8 mouse cellular contexts compared by ENCODE assay signal in the genomic region with DNA sequence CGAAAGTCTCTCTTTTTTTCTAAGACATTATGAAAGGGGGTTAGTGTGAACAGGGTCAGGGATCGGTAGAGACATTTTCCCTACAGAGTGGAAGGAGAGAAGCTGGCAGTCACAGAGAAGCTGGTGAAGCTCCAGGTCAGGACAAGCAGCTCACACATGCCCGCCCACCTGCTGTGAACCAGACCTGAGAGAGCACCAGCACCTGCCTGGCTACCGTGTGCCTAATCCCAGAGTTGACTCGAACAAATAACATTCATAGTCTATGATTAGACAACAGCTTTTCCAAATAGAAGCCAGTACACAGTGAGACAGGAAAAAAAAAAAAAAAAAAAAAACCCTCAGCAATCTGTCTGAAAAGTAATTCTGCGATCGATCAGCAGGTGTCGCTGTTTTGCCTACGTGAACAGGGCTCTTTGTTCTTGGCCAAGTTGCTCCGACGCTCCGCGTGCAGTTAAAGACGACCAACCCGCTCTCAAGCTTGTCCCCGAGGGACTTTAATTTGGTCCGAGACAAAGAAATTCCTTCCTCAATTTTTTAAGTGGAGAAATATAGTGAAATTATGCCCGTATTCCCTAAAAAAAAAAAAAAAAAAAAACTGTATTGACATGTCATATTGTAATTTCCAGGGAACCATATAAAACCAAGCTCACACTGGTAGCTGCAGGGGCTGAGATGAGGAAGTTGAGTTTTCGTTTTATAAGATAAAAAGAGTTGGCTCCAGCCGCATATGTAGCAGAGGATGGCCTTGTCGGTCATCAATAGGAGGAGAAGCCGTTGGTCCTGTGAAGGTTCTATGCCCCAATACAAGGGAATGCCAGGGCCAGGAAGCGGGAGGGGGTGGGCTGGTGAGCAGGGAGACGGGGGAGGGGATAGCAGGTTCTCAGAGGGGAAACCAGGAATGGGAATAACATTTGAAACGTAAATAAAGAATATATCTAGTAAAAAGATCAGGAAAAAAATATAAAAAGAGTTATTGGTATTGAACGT. TPM values are rescaled to one million over a fixed set of nuclear protein-coding genes. Genes with fewer than 3 reads are reported as not detected.
DNase-seq lines count a peak whose midpoint lies in the region; ATAC-seq and TF ChIP-seq lines count a peak whose summit lies in the region.

No protein-coding gene starts in this region.

- H3K9ac ChIP-seq in CH12.LX (ENCODE audit: insufficient read depth, low read depth), result no peak overlapping the region
- H3K9ac ChIP-seq in forebrain, embryonic 13.5 days, result peak overlapping the region; percentile 45
- H3K9ac ChIP-seq in liver, embryonic 16.5 days (ENCODE audit: low read depth, low read length), result no peak overlapping the region
- H3K9ac ChIP-seq in neural tube, embryonic 13.5 days, result peak overlapping the region; percentile 44

- TF ChIP-seq POLR2A in CH12.LX (IDR thresholded peaks at IDR 0.05; ENCODE audit: low read depth, low read length), result no peak

- H3K36me3 ChIP-seq in CH12.LX (replicated peaks in 1 of 2; ENCODE audit: control insufficient read depth in 1 of 2, insufficient read depth in 1 of 2, low read length in 1 of 2), result no peaks in the 10 kb centered on the region
- no peaks in the 10 kb centered on the region for H3K36me3 ChIP-seq in forebrain, embryonic 13.5 days (ENCODE audit: poor library complexity, severe bottlenecking)
- H3K36me3 ChIP-seq in liver, embryonic 16.5 days (ENCODE audit: control insufficient read depth, insufficient read depth), result no peaks in the 10 kb centered on the region
- H3K36me3 ChIP-seq in neural tube, embryonic 13.5 days, result no peaks in the 10 kb centered on the region

- TF ChIP-seq CTCF in CH12.LX (conservative IDR thresholded peaks at IDR 0.05 in 1 of 2, IDR thresholded peaks at IDR 0.05 in 1 of 2; ENCODE audit: low read depth in 2 of 2, low read length in 2 of 2), result peak; percentile 86 to 88

- TF ChIP-seq EP300 in CH12.LX (IDR thresholded peaks at IDR 0.05; ENCODE audit: low read length), result no peak

- peak; percentile 78 for TF ChIP-seq RAD21 in CH12.LX (IDR thresholded peaks at IDR 0.05; ENCODE audit: low read depth, low read length)

- intact Hi-C loops in heart, postnatal 10 days (cut with DNase I), result loop anchor here (1.0 to 5.0 kb wide), 6 partner anchors 83 to 818 kb away; a partner anchor contains a TSS

- H3K9me3 ChIP-seq in CH12.LX (replicated peaks; ENCODE audit: low read length), result peaks cover 3% of the 10 kb centered on the region
- H3K9me3 ChIP-seq in forebrain, embryonic 13.5 days (replicated peaks), result no peaks in the 10 kb centered on the region
- no peaks in the 10 kb centered on the region for H3K9me3 ChIP-seq in liver, embryonic 16.5 days (replicated peaks; ENCODE audit: control insufficient read depth, low read length)
- H3K9me3 ChIP-seq in neural tube, embryonic 13.5 days, result no peaks in the 10 kb centered on the region

- ATAC-seq in forebrain, embryonic 13.5 days, result peak; percentile 71
- ATAC-seq in liver, embryonic 16.5 days (ENCODE audit: low read depth), result no peak
- ATAC-seq in neural tube, embryonic 13.5 days (ENCODE audit: low read depth), result peak; percentile 37; the same call in 1 of the 2 replicates

- whole genome bisulfite sequencing in forebrain, embryonic 13.5 days, result 12% methylated on average over 26 of the region's 26 CpGs
- 12% methylated on average over 26 of the region's 26 CpGs for WGBS in liver, embryonic 16.5 days (ENCODE audit: insufficient replicate concordance)
- WGBS in neural tube, embryonic 13.5 days, result 13% methylated on average over 26 of the region's 26 CpGs

- H3K4me3 ChIP-seq in CH12.LX (replicated peaks in 1 of 3; ENCODE audit: low read depth in 2 of 3, low read length in 2 of 3, poor library complexity in 1 of 3), result no peak overlapping the region
- no peak overlapping the region for H3K4me3 ChIP-seq in forebrain, embryonic 13.5 days
- no peak overlapping the region for H3K4me3 ChIP-seq in liver, embryonic 16.5 days (ENCODE audit: low read depth, low read length)
- H3K4me3 ChIP-seq in neural tube, embryonic 13.5 days, result peak overlapping the region; percentile 23

- H3K27ac ChIP-seq in CH12.LX (ENCODE audit: insufficient read depth, low read depth), result no peak overlapping the region
- H3K27ac ChIP-seq in forebrain, embryonic 13.5 days, result peak overlapping the region; percentile 40; the same call in 1 of the 2 replicates
- no peak overlapping the region for H3K27ac ChIP-seq in liver, embryonic 16.5 days (ENCODE audit: low read length)
- H3K27ac ChIP-seq in neural tube, embryonic 13.5 days (replicated peaks), result peak overlapping the region; percentile 72

- peak; percentile 94 for DNase-seq in CH12.LX (ENCODE audit: extremely low read depth)
- peak; percentile 84 for DNase-seq in c-Kit-positive CD71-positive TER-119-negative erythroid progenitor cells, embryonic 14.5 days (ENCODE audit: low read depth)
- DNase-seq in heart, postnatal 10 days, result peak; percentile 90 to 94
- peak; percentile 94 for DNase-seq in kidney, postnatal 4 days
- DNase-seq in telencephalon, adult 2 months (ENCODE audit: low read depth, low spot score), result peak; percentile 74

- 0 out of 4 replicates have a peak, but pooled peaks cover 0 to 2% of the 10 kb centered on the region in 2 experiments for H3K4me1 ChIP-seq in CH12.LX (ENCODE audit: control insufficient read depth in 1 of 2, insufficient read depth in 2 of 2)
- H3K4me1 ChIP-seq in forebrain, embryonic 13.5 days, result peaks cover 11% of the 10 kb centered on the region; the same call in 1 of the 2 replicates
- H3K4me1 ChIP-seq in liver, embryonic 16.5 days (ENCODE audit: control insufficient read depth, low read depth, low read length), result no peaks in the 10 kb centered on the region; the same call in 1 of the 2 replicates
- H3K4me1 ChIP-seq in neural tube, embryonic 13.5 days (replicated peaks), result peaks cover 10% of the 10 kb centered on the region; the same call in 1 of the 2 replicates

- in situ Hi-C loops in CH12.LX (cut with MboI; ENCODE audit: low pct_ligation_motif_present, low pct_unique_long_range_greater_than_20kb, low sequenced_read_pairs), result loop anchor here (10.0 to 25.0 kb wide), 3 partner anchors 51 to 478 kb away; a partner anchor contains a TSS

- H3K79me2 ChIP-seq in CH12.LX (replicated peaks; ENCODE audit: control insufficient read depth, extremely low read depth, insufficient read depth, poor library complexity, severe bottlenecking), result no peaks in the 10 kb centered on the region

- H3K27me3 ChIP-seq in CH12.LX (replicated peaks), result peaks cover 11% of the 10 kb centered on the region
- no peaks in the 10 kb centered on the region for H3K27me3 ChIP-seq in forebrain, embryonic 13.5 days
- no peaks in the 10 kb centered on the region for H3K27me3 ChIP-seq in liver, embryonic 16.5 days (ENCODE audit: control insufficient read depth, insufficient read depth, low read depth, low read length)
- H3K27me3 ChIP-seq in neural tube, embryonic 13.5 days, result no peaks in the 10 kb centered on the region

- peak overlapping the region; percentile 79; the same call in 1 of the 2 replicates for H3K4me2 ChIP-seq in CH12.LX (ENCODE audit: insufficient read depth, low read depth, poor library complexity, severe bottlenecking)
- H3K4me2 ChIP-seq in forebrain, embryonic 13.5 days, result peak overlapping the region; percentile 45
- H3K4me2 ChIP-seq in liver, embryonic 16.5 days (ENCODE audit: low read depth, low read length), result peak overlapping the region; percentile 29
- H3K4me2 ChIP-seq in neural tube, embryonic 13.5 days, result peak overlapping the region; percentile 48

- dilution Hi-C loops in CH12.LX (cut with MboI; ENCODE audit: extremely low pct_ligation_motif_present, extremely low pct_unique_long_range_greater_than_20kb, low sequenced_read_pairs), result no loop called here

TF ChIP-seq in CH12.LX, 34 proteins besides CTCF, POLR2A, EP300 and RAD21 (continues in another document):
- TF ChIP-seq MEF2A (IDR thresholded peaks at IDR 0.05; ENCODE audit: borderline replicate concordance, low read depth, low read length), result 0 out of 2 replicates have a peak, but pooled peaks have one; percentile 10
- no peak for TF ChIP-seq MAFK (IDR thresholded peaks at IDR 0.05; ENCODE audit: insufficient replicate concordance, low read length)
- no peak for TF ChIP-seq ELF1 (IDR thresholded peaks at IDR 0.05; ENCODE audit: low read depth, low read length)
- TF ChIP-seq MAX (IDR thresholded peaks at IDR 0.05; ENCODE audit: low read length), result peak; percentile 60
- peak; percentile 49; the same call in 1 of the 2 replicates for TF ChIP-seq SIN3A (IDR thresholded peaks at IDR 0.05; ENCODE audit: low read length)
- TF ChIP-seq HCFC1 (IDR thresholded peaks at IDR 0.05; ENCODE audit: low read depth, low read length), result no peak
- no peak; the same call in 1 of the 2 replicates for TF ChIP-seq IRF4 (IDR thresholded peaks at IDR 0.05; ENCODE audit: low read depth, low read length)
- no peak; the same call in 1 of the 2 replicates for TF ChIP-seq ZC3H11A (IDR thresholded peaks at IDR 0.05; ENCODE audit: low read depth, low read length)
- TF ChIP-seq GABPA (IDR thresholded peaks at IDR 0.05; ENCODE audit: insufficient replicate concordance, low read depth, low read length), result no peak
- no peak for TF ChIP-seq NRF1 (IDR thresholded peaks at IDR 0.05; ENCODE audit: low read depth, low read length)
- TF ChIP-seq MYC (IDR thresholded peaks at IDR 0.05; ENCODE audit: low read depth, low read length), result peak; percentile 80
- TF ChIP-seq JUND (conservative IDR thresholded peaks at IDR 0.05; ENCODE audit: low read depth, low read length), result no peak
- 0 out of 2 replicates have a peak, but pooled peaks have one; percentile 54 for TF ChIP-seq UBTF (IDR thresholded peaks at IDR 0.05; ENCODE audit: low read depth, low read length)
- TF ChIP-seq KAT2A (IDR thresholded peaks at IDR 0.05; ENCODE audit: insufficient replicate concordance, low read length), result no peak
- TF ChIP-seq BHLHE40 (IDR thresholded peaks at IDR 0.05; ENCODE audit: low read depth, low read length), result peak; percentile 35; the same call in 1 of the 2 replicates
- TF ChIP-seq ZMIZ1 (IDR thresholded peaks at IDR 0.05; ENCODE audit: low read depth, low read length), result no peak
- TF ChIP-seq RCOR1 (conservative IDR thresholded peaks at IDR 0.05; ENCODE audit: low read depth, low read length), result no peak
- no peak for TF ChIP-seq USF2 (conservative IDR thresholded peaks at IDR 0.05; ENCODE audit: low read depth, low read length)
- no peak for TF ChIP-seq NELFE (IDR thresholded peaks at IDR 0.05; ENCODE audit: low read depth, low read length)
- peak; percentile 86 for TF ChIP-seq SMC3 (IDR thresholded peaks at IDR 0.05; ENCODE audit: low read depth, low read length)

RNA-seq across cellular contexts. Expression of a gene that starts 48.4 kb away (rescaled TPM):
- 0.17 and 0.21 TPM in 2 replicates for total RNA-seq in CH12.LX (2012; rRNA removed)
- total RNA-seq in CH12.LX (2014; rRNA removed), result not detected in 2 replicates
- polyA plus RNA-seq in CH12.LX (2012; ENCODE audit: insufficient read length, low read depth), result 0.14 and 0.38 TPM in 2 replicates
- 3.7 and 3.8 TPM in 2 replicates for polyA plus RNA-seq in forebrain, embryonic 13.5 days (2015; fragmentation: Nextera tagmentation; extraction: Ambion mirVana)
- total RNA-seq in heart, postnatal 10 days (2021), result 1 to 10 TPM in 1 of 2 experiments, under 1 TPM in 1; 0.36 to 1.4 TPM
- 0.15 and 0.21 TPM in 2 replicates for polyA plus RNA-seq in liver, embryonic 16.5 days (2015; fragmentation: Nextera tagmentation; extraction: Ambion mirVana)
- 2.8 and 3.2 TPM in 2 replicates for polyA plus RNA-seq in neural tube, embryonic 13.5 days (2015; fragmentation: Nextera tagmentation; extraction: Ambion mirVana)

Comparison
In these comparisons a context has a peak if more than half of its experiments do, and no peak if none do; other contexts are left out.
1. H3K27ac ChIP-seq: peak in forebrain, embryonic 13.5 days (single experiment) and neural tube, embryonic 13.5 days (single experiment); none in CH12.LX (single experiment) and liver, embryonic 16.5 days (single experiment).
2. H3K4me2 ChIP-seq: peak in every context shown above with its lines; median percentile 79 in CH12.LX; 48 in neural tube, embryonic 13.5 days; 45 in forebrain, embryonic 13.5 days; 29 in liver, embryonic 16.5 days.
3. H3K9ac ChIP-seq: peak in forebrain, embryonic 13.5 days (single experiment) and neural tube, embryonic 13.5 days (single experiment); none in CH12.LX (single experiment) and liver, embryonic 16.5 days (single experiment).
4. Peak in every context shown above with its lines, with median percentiles within 50 percentile points of each other: DNase-seq.